ENCODE assay signal across 9 mouse cellular contexts in the genomic region with DNA sequence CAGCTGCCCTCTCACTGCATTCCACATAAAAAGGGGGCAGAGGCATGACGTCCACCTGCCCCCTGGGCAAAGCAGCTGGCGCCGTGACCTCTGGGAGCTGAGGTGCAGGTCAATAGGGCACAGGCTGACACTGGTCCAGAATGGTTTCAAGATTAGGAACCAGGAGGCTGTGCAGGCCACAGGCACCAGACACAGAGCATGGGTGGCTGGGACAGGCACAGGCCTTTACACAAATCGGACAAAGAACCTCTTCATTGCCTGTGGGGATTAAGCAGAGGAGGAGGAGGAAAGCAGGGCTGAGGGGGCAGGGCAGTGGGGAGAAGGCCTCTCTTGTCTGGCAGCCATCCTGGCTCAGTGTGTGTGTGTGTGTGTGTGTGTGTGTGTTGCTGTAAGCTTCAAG. TPM values are rescaled to one million over a fixed set of nuclear protein-coding genes. Genes with fewer than 3 reads are reported as not detected.
DNase-seq lines count a peak whose midpoint lies in the region; ATAC-seq and TF ChIP-seq lines count a peak whose summit lies in the region.
"Had no signal": no experiment of that assay in that cellular context is flagged by ENCODE, and none has a peak within 500 bp of the region (broad histone marks: within the 10 kb centered on the region; RNA-seq: fewer than 3 reads in every experiment).

No protein-coding gene starts in this region.

- peak overlapping the region; percentile 1; the same call in 1 of the 2 replicates for H3K27ac ChIP-seq in stomach, embryonic 16.5 days (ENCODE audit: low read length)
- no peak overlapping the region for H3K27ac ChIP-seq in stomach, postnatal 0 days (replicated peaks)
- H3K27ac ChIP-seq in limb, embryonic 12.5 days: peak overlapping the region; percentile 67; the same call in 1 of the 2 replicates
- H3K27ac ChIP-seq in kidney, embryonic 16.5 days (ENCODE audit: low read length): no peak overlapping the region

- H3K9me3 ChIP-seq in stomach, embryonic 16.5 days (replicated peaks; ENCODE audit: control insufficient read depth, low read length): no peaks in the 10 kb centered on the region
- no peaks in the 10 kb centered on the region for H3K9me3 ChIP-seq in stomach, postnatal 0 days (ENCODE audit: control insufficient read depth, low read length)
- H3K9me3 ChIP-seq in limb, embryonic 12.5 days: no peaks in the 10 kb centered on the region
- H3K9me3 ChIP-seq in kidney, embryonic 16.5 days (ENCODE audit: low read length): no peaks in the 10 kb centered on the region

- 0 out of 2 replicates have a peak, but pooled peaks cover 2% of the 10 kb centered on the region for H3K4me1 ChIP-seq in stomach, embryonic 16.5 days (ENCODE audit: control insufficient read depth, insufficient read depth, low read length)
- H3K4me1 ChIP-seq in stomach, postnatal 0 days (replicated peaks; ENCODE audit: control insufficient read depth, insufficient read depth): no peaks in the 10 kb centered on the region
- H3K4me1 ChIP-seq in limb, embryonic 12.5 days (replicated peaks): peaks cover 21% of the 10 kb centered on the region; the same call in 1 of the 2 replicates
- peaks cover 18% of the 10 kb centered on the region for H3K4me1 ChIP-seq in kidney, embryonic 16.5 days (ENCODE audit: insufficient read depth, low read length)

- TF ChIP-seq CTCF in stomach, postnatal 0 days (IDR thresholded peaks at IDR 0.05; ENCODE audit: low read depth): no peak

- no peaks in the 10 kb centered on the region for H3K27me3 ChIP-seq in stomach, embryonic 16.5 days (ENCODE audit: control insufficient read depth, insufficient read depth, low read length)
- H3K27me3 ChIP-seq in stomach, postnatal 0 days (ENCODE audit: control insufficient read depth, insufficient read depth, low read length): no peaks in the 10 kb centered on the region
- H3K27me3 ChIP-seq in limb, embryonic 12.5 days: no peaks in the 10 kb centered on the region
- H3K27me3 ChIP-seq in kidney, embryonic 16.5 days (ENCODE audit: insufficient read depth, low read length): no peaks in the 10 kb centered on the region

- H3K4me3 ChIP-seq in stomach, embryonic 16.5 days (replicated peaks; ENCODE audit: low read length): no peak overlapping the region
- no peak overlapping the region for H3K4me3 ChIP-seq in stomach, postnatal 0 days (ENCODE audit: low read depth, low read length)
- H3K4me3 ChIP-seq in limb, embryonic 12.5 days (replicated peaks): no peak overlapping the region
- no peak overlapping the region for H3K4me3 ChIP-seq in kidney, embryonic 16.5 days (ENCODE audit: low read length)

- ATAC-seq in stomach, embryonic 16.5 days (ENCODE audit: insufficient read depth, low FRiP score): no peak; the same call in 1 of the 2 replicates
- no peak for ATAC-seq in stomach, postnatal 0 days (ENCODE audit: low FRiP score, low TSS enrichment)
- no peak for ATAC-seq in limb, embryonic 12.5 days (ENCODE audit: insufficient number of reproducible peaks, insufficient read depth, low FRiP score, low TSS enrichment, low read depth)
- no peak for ATAC-seq in kidney, embryonic 16.5 days (ENCODE audit: low FRiP score, low TSS enrichment)

- H3K4me2 ChIP-seq in stomach, embryonic 16.5 days (ENCODE audit: low read depth, low read length): no peak overlapping the region
- H3K4me2 ChIP-seq in stomach, postnatal 0 days (replicated peaks; ENCODE audit: low read depth): no peak overlapping the region
- H3K4me2 ChIP-seq in limb, embryonic 12.5 days: no peak overlapping the region
- H3K4me2 ChIP-seq in kidney, embryonic 16.5 days (replicated peaks; ENCODE audit: low read depth, low read length): no peak overlapping the region

- H3K36me3 ChIP-seq in stomach, embryonic 16.5 days (ENCODE audit: control insufficient read depth, insufficient read depth, low read length): no peaks in the 10 kb centered on the region
- no peaks in the 10 kb centered on the region; the same call in 1 of the 2 replicates for H3K36me3 ChIP-seq in stomach, postnatal 0 days (ENCODE audit: control insufficient read depth, insufficient read depth, low read length)
- peaks cover 36% of the 10 kb centered on the region for H3K36me3 ChIP-seq in limb, embryonic 12.5 days
- H3K36me3 ChIP-seq in kidney, embryonic 16.5 days (ENCODE audit: insufficient read depth, low read length): peaks cover 41% of the 10 kb centered on the region

- peak; percentile 8 for DNase-seq in cerebellum, adult 11-12 months
- no peak for DNase-seq in cerebellum, postnatal 25 days
- DNase-seq in stomach, postnatal 0 days (ENCODE audit: low spot score): no peak
- DNase-seq in gastrocnemius, postnatal 36 days: no peak
- no peak for DNase-seq in adrenal gland, postnatal 10 days
- DNase-seq: heart, adult 11 months had no signal

- WGBS in stomach, embryonic 16.5 days: 62% methylated on average over 4 of the region's 4 CpGs
- WGBS in stomach, postnatal 0 days: 65% methylated on average over 4 of the region's 4 CpGs
- WGBS in limb, embryonic 12.5 days: 45% methylated on average over 4 of the region's 4 CpGs
- WGBS in kidney, embryonic 16.5 days: 59% methylated on average over 4 of the region's 4 CpGs

- no peak overlapping the region for H3K9ac ChIP-seq in stomach, embryonic 16.5 days (ENCODE audit: low read length)
- no peak overlapping the region for H3K9ac ChIP-seq in stomach, postnatal 0 days (ENCODE audit: low read length)
- H3K9ac ChIP-seq in limb, embryonic 12.5 days (replicated peaks): no peak overlapping the region; the same call in 1 of the 2 replicates
- H3K9ac ChIP-seq in kidney, embryonic 16.5 days (replicated peaks; ENCODE audit: low read length): no peak overlapping the region

- intact Hi-C loops in gastrocnemius, postnatal 36 days (cut with DNase I): no loop called here

- no peak for TF ChIP-seq EP300 in stomach, postnatal 0 days (optimal IDR thresholded peaks at IDR 0.05)

RNA-seq across cellular contexts. Expression of gene Saysd1, which starts 5.8 kb away (rescaled TPM):
- polyA plus RNA-seq in stomach, embryonic 16.5 days (2015; fragmentation: Nextera tagmentation; extraction: Ambion mirVana): 12.9 and 13.5 TPM in 2 replicates
- polyA plus RNA-seq in stomach, postnatal 0 days (2015; fragmentation: Nextera tagmentation; extraction: Ambion mirVana): 14.2 and 15.4 TPM in 2 replicates
- polyA plus RNA-seq in limb, embryonic 12.5 days (2016; fragmentation: Nextera tagmentation; extraction: Ambion mirVana): 10.3 and 10.6 TPM in 2 replicates
- 1 to 10 TPM; 2.5 to 2.7 TPM for total RNA-seq in gastrocnemius, postnatal 36 days (2021)
- 1 to 10 TPM; 4.5 to 6.5 TPM for total RNA-seq in adrenal gland, postnatal 10 days (2021)
- polyA plus RNA-seq in kidney, embryonic 16.5 days (2015; fragmentation: Nextera tagmentation; extraction: Ambion mirVana): 13.4 and 13.6 TPM in 2 replicates

RNA-seq across cellular contexts. Expression of gene Kcnk5, which starts 37.5 kb away (rescaled TPM):
- polyA plus RNA-seq in stomach, embryonic 16.5 days (2015; fragmentation: Nextera tagmentation; extraction: Ambion mirVana): 8.7 and 9.5 TPM in 2 replicates
- polyA plus RNA-seq in stomach, postnatal 0 days (2015; fragmentation: Nextera tagmentation; extraction: Ambion mirVana): 7.7 and 8.3 TPM in 2 replicates
- 6.9 TPM in 2 replicates for polyA plus RNA-seq in limb, embryonic 12.5 days (2016; fragmentation: Nextera tagmentation; extraction: Ambion mirVana)
- total RNA-seq in gastrocnemius, postnatal 36 days (2021): under 1 TPM; 0.61 to 0.91 TPM
- 1 to 10 TPM; 4.0 to 9.3 TPM for total RNA-seq in adrenal gland, postnatal 10 days (2021)
- 21.9 and 22.7 TPM in 2 replicates for polyA plus RNA-seq in kidney, embryonic 16.5 days (2015; fragmentation: Nextera tagmentation; extraction: Ambion mirVana)

Comparison
In these comparisons a context has a peak if more than half of its experiments do, and no peak if none do; other contexts are left out.
1. H3K27ac ChIP-seq: peak in stomach, embryonic 16.5 days (single experiment) and limb, embryonic 12.5 days (single experiment); none in stomach, postnatal 0 days (single experiment) and kidney, embryonic 16.5 days (single experiment).